Mouse (Mus musculus): ENCODE measurements around the gene Slx4ip. TPM values are rescaled to one million over a fixed set of nuclear protein-coding genes. Genes with fewer than 3 reads are reported as not detected.
A peak's percentile ranks its signal among the peaks of the same experiment; 100 is the strongest.
"Not testable (repeated sequence)": the region's sequence is repeated elsewhere in the genome, so short reads cannot be mapped to it uniquely, and the experiment has no call there.

Slx4ip gene
- polyA plus RNA-seq (2015; fragmentation: Nextera tagmentation; extraction: Ambion mirVana), result 2.2 and 2.6 TPM in 2 replicates

DNA sequence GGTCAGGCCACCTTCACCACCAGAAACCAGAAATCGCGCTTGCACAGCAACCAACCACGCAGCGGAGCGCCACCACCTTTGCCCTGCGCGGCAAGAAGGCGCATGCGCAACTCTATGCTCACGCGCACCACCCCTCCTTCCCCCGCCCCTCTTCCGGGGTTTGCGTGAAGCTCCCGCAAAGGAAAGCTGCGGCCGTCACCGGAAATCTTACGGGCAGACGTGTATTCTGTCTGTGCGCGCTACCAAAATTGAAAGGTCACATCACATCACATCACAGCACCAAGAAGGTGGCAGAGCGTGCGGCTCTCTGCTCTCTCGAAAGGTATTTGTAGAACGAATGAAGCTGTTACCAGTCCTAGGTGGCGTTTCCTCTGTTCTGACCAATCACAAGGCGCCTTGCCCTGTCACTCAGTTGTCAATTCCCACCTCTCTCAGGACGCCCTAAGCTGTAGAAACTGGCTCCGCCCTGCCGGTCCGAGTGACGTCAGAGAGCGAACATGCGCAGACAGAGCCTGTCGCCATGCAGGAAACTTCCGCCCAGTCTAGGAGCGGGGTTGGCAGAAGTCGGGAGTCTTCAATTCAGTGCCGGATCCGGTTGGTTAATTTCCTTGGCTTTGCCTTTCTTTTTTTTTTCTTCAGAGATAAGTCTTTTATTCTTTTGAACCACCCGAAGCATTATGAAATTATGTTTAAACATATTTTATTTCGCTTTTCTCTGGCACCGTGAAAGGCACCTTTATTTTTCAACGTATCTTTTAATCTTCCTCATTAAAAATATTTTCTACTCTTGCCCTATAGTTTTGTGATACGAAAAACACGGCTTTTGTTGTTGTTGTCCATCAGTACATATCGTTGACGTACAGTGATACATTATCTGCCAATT is at the start of gene Slx4ip, which contains the start of the genes AL731706.1 and Mkks:
TSS of gene Slx4ip (plus strand) at position 151 of the 883 bp plus-strand sequence.
TSS of gene AL731706.1 (minus strand) at position 322 of the 883 bp plus-strand sequence.
TSS of gene Mkks (minus strand) at position 322 of the 883 bp plus-strand sequence.
- peak within 1 kb of the TSS; percentile 96 for H3K27ac ChIP-seq (replicated peaks)
- no peaks in the 10 kb centered on the region for H3K9me3 ChIP-seq (replicated peaks)
- no peaks in the 10 kb centered on the region for H3K27me3 ChIP-seq
- peaks cover 30% of the 10 kb centered on the region for H3K4me1 ChIP-seq (replicated peaks)
- under 1% methylated on average over 49 of the region's 49 CpGs for WGBS (ENCODE audit: insufficient replicate concordance)
- ATAC-seq (ENCODE audit: insufficient read depth), result peak; percentile 91
- peak within 1 kb of the TSS; percentile 81 for H3K9ac ChIP-seq
- peak within 1 kb of the TSS; percentile 68 for H3K4me2 ChIP-seq
- H3K4me3 ChIP-seq (replicated peaks), result peak within 1 kb of the TSS; percentile 86
- H3K36me3 ChIP-seq (replicated peaks), result no peaks in the 10 kb centered on the region

DNA sequence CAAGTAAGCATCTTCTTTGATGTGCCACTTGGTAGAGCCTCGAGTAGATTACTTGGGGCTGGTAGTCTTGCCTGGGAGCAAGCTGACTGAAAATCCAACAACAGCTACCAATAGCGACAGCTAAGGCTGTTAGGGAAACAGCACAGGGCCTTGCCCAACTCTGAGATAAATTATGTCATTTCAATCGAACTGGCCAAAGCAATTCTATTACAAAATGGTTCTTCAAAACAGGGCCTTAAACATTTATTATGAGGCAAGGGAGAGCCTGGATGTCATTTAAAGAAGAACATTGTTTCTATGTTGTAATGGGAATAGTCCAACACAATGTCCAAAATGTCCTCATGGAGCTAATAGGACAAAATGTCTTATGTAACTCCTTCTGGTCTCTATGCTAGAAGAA is 40.7 kb upstream of the Slx4ip start:
- no peaks in the 10 kb centered on the region for H3K9me3 ChIP-seq (replicated peaks)
- H3K4me2 ChIP-seq, result no peak overlapping the region
- H3K27me3 ChIP-seq, result no peaks in the 10 kb centered on the region
- ATAC-seq (ENCODE audit: insufficient read depth), result no peak
- no peaks in the 10 kb centered on the region for H3K4me1 ChIP-seq (replicated peaks)
- WGBS (ENCODE audit: insufficient replicate concordance), result 39% methylated on average over 3 of the region's 3 CpGs
- no peak overlapping the region for H3K9ac ChIP-seq
- H3K27ac ChIP-seq (replicated peaks), result no peak overlapping the region
- H3K4me3 ChIP-seq (replicated peaks), result no peak overlapping the region
- H3K36me3 ChIP-seq (replicated peaks), result no peaks in the 10 kb centered on the region

- no peaks in the 10 kb centered on the region for H3K27me3 ChIP-seq
- no peak overlapping the region for H3K4me2 ChIP-seq
- no peaks in the 10 kb centered on the region for H3K9me3 ChIP-seq (replicated peaks)
- ATAC-seq (ENCODE audit: insufficient read depth), result no peak
- H3K4me3 ChIP-seq (replicated peaks), result no peak overlapping the region
- H3K9ac ChIP-seq, result no peak overlapping the region
- WGBS (ENCODE audit: insufficient replicate concordance), result 52% methylated on average over 5 of the region's 5 CpGs
- H3K4me1 ChIP-seq (replicated peaks), result no peaks in the 10 kb centered on the region
- no peaks in the 10 kb centered on the region for H3K36me3 ChIP-seq (replicated peaks)
- no peak overlapping the region for H3K27ac ChIP-seq (replicated peaks)
These were observed 36.3 kb upstream of the Slx4ip start for GRCm38 (mm10) chr2:136854543-136855388.

- peaks cover 33% of the 10 kb centered on the region for H3K36me3 ChIP-seq (replicated peaks)
- peaks cover 15% of the 10 kb centered on the region for H3K4me1 ChIP-seq (replicated peaks)
- H3K9ac ChIP-seq, result no peak within 1 kb of the TSS
- H3K9me3 ChIP-seq (replicated peaks), result no peaks in the 10 kb centered on the region
- no peak within 1 kb of the TSS for H3K27ac ChIP-seq (replicated peaks)
- H3K4me2 ChIP-seq, result no peak within 1 kb of the TSS
- H3K27me3 ChIP-seq, result no peaks in the 10 kb centered on the region
- ATAC-seq (ENCODE audit: insufficient read depth), result no peak
- no peak within 1 kb of the TSS for H3K4me3 ChIP-seq (replicated peaks)
- WGBS (ENCODE audit: insufficient replicate concordance), result 80% methylated on average over 2 of the region's 2 CpGs
These were observed 5.4 kb upstream of the Slx4ip start, which contains the start of gene AL731706.2 for GRCm38 (mm10) chr2:136885579-136885978. AL731706.2 (minus strand) TSS chr2:136885679.

- Histone ChIP-seq H3K4me1 (replicated peaks) (peaks cover 16% of the 10 kb centered on the region), H3K27me3 (no peaks in the 10 kb centered on the region), H3K4me3 (replicated peaks) (no peak overlapping the region), H3K9ac (no peak overlapping the region), H3K36me3 (replicated peaks) (peaks cover 22% of the 10 kb centered on the region), H3K27ac (replicated peaks) (no peak overlapping the region), H3K4me2 (no peak overlapping the region), H3K9me3 (replicated peaks) (no peaks in the 10 kb centered on the region)
- WGBS (ENCODE audit: insufficient replicate concordance), result 58% methylated on average over 4 of the region's 4 CpGs
- no peak for ATAC-seq (ENCODE audit: insufficient read depth)
These were observed 4.2 kb upstream of the Slx4ip start for GRCm38 (mm10) chr2:136886846-136887245.

GRCm38 (mm10) chr2:136890716-136891067 is 326 bp upstream of the Slx4ip start:
- H3K4me1 ChIP-seq (replicated peaks), result peaks cover 30% of the 10 kb centered on the region
- not testable (repeated sequence) for H3K36me3 ChIP-seq (replicated peaks); H3K27me3 ChIP-seq; H3K9me3 ChIP-seq (replicated peaks)
- 5% methylated on average over 15 of the region's 15 CpGs for WGBS (ENCODE audit: insufficient replicate concordance)
- H3K27ac ChIP-seq (replicated peaks), result peak overlapping the region; percentile 96
- H3K9ac ChIP-seq, result peak overlapping the region; percentile 81
- H3K4me3 ChIP-seq (replicated peaks), result peak overlapping the region; percentile 86
- ATAC-seq (ENCODE audit: insufficient read depth), result peak; percentile 75
- peak overlapping the region; percentile 68 for H3K4me2 ChIP-seq

DNA sequence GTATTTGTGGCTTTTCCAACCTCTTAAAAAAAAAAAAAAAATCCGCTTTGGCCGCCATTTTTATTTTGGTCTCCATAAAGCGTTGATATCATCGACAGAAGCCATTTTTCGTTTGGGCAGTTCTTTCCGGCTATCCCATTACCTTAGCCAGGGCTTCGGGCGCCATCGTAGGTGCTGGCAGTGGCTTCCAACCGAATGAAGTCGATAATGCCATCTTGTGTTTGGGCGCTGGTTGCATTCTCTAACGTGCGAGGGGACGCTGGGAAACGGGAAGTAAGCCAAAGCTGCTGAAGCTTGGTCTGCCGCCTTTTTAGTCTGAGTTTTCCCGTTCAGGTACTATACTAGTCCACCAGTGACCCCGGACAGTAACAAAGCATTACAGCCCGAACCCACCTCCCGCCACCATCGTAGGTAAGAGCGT is 943 bp downstream of the Slx4ip start:
- H3K36me3 ChIP-seq (replicated peaks), result no peaks in the 10 kb centered on the region
- H3K4me2 ChIP-seq, result peak overlapping the region; percentile 55
- peaks cover 30% of the 10 kb centered on the region for H3K4me1 ChIP-seq (replicated peaks)
- ATAC-seq (ENCODE audit: insufficient read depth), result peak; percentile 62
- peak overlapping the region; percentile 96 for H3K27ac ChIP-seq (replicated peaks)
- WGBS (ENCODE audit: insufficient replicate concordance), result under 1% methylated on average over 23 of the region's 23 CpGs
- H3K4me3 ChIP-seq (replicated peaks), result peak overlapping the region; percentile 86
- no peaks in the 10 kb centered on the region for H3K9me3 ChIP-seq (replicated peaks)
- H3K27me3 ChIP-seq, result no peaks in the 10 kb centered on the region
- H3K9ac ChIP-seq, result peak overlapping the region; percentile 69

GRCm38 (mm10) chr2:136894494-136894893 is 3.5 kb downstream of the Slx4ip start:
- no peaks in the 10 kb centered on the region for H3K27me3 ChIP-seq
- H3K27ac ChIP-seq (replicated peaks), result no peak overlapping the region
- 40% methylated on average over 2 of the region's 2 CpGs for WGBS (ENCODE audit: insufficient replicate concordance)
- peaks cover 24% of the 10 kb centered on the region for H3K4me1 ChIP-seq (replicated peaks)
- no peak for ATAC-seq (ENCODE audit: insufficient read depth)
- H3K4me2 ChIP-seq, result no peak overlapping the region
- H3K4me3 ChIP-seq (replicated peaks), result no peak overlapping the region
- no peaks in the 10 kb centered on the region for H3K9me3 ChIP-seq (replicated peaks)
- H3K9ac ChIP-seq, result no peak overlapping the region
- no peaks in the 10 kb centered on the region for H3K36me3 ChIP-seq (replicated peaks)

- 58% methylated on average over 2 of the region's 2 CpGs for WGBS (ENCODE audit: insufficient replicate concordance)
- Histone ChIP-seq H3K36me3 (replicated peaks) (no peaks in the 10 kb centered on the region), H3K4me3 (replicated peaks) (no peak overlapping the region), H3K9ac (no peak overlapping the region), H3K4me1 (replicated peaks) (peaks cover 15% of the 10 kb centered on the region), H3K4me2 (no peak overlapping the region), H3K9me3 (replicated peaks) (no peaks in the 10 kb centered on the region), H3K27ac (replicated peaks) (no peak overlapping the region), H3K27me3 (no peaks in the 10 kb centered on the region)
- ATAC-seq (ENCODE audit: insufficient read depth), result no peak
These were observed 5.1 kb downstream of the Slx4ip start for GRCm38 (mm10) chr2:136896131-136896530.

DNA sequence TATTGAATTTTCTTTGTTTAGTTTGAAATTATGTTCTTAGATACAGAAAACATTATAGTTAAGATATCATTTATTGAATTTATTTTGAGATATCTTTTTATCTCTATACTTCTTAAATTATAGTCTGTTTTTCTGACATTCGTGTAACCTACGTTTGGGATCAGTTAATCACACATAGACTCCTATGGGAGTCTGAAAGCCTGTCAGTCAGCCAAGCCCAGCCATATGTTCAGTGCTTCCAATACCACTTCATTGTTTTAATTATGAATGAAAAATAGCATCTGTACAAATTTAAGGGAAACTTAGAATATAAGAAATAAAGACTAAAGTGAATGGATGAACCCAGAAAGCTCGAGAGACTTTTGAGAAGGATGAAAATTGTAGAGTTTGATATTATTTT is 17.6 kb downstream of the Slx4ip start:
- H3K4me3 ChIP-seq (replicated peaks), result no peak overlapping the region
- no peaks in the 10 kb centered on the region for H3K9me3 ChIP-seq (replicated peaks)
- no peak overlapping the region for H3K9ac ChIP-seq
- peaks cover 12% of the 10 kb centered on the region for H3K36me3 ChIP-seq (replicated peaks)
- H3K4me2 ChIP-seq, result no peak overlapping the region
- 0 out of 2 replicates have a peak, but pooled peaks cover 2% of the 10 kb centered on the region for H3K4me1 ChIP-seq (replicated peaks)
- no peak overlapping the region for H3K27ac ChIP-seq (replicated peaks)
- no peaks in the 10 kb centered on the region for H3K27me3 ChIP-seq
- no peak for ATAC-seq (ENCODE audit: insufficient read depth)
- 66% methylated on average over 3 of the region's 3 CpGs for WGBS (ENCODE audit: insufficient replicate concordance)

DNA sequence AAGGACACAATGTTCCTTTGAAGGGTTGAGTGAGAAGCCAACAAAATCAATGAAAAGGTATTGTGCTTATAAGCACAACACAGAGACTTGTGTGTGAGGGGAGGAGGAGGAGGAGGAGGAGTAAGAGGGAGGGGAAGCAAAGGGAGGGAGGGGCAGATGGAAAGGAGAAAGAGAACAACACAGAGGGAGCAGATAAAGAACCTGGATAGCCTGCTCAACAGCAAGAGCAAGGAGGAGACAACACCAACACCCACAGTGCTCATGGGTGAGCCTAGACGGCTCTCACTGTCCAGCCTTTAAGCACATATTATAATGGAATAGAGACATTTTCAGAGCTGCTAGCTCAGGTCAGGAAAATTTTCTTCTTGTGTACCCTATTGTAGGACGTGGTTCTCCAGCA is 18.3 kb downstream of the Slx4ip start:
- H3K9me3 ChIP-seq (replicated peaks), result no peaks in the 10 kb centered on the region
- H3K4me3 ChIP-seq (replicated peaks), result no peak overlapping the region
- no peak for ATAC-seq (ENCODE audit: insufficient read depth)
- no peaks in the 10 kb centered on the region for H3K27me3 ChIP-seq
- H3K4me1 ChIP-seq (replicated peaks), result 0 out of 2 replicates have a peak, but pooled peaks cover 2% of the 10 kb centered on the region
- H3K4me2 ChIP-seq, result no peak overlapping the region
- peaks cover 12% of the 10 kb centered on the region for H3K36me3 ChIP-seq (replicated peaks)
- WGBS (ENCODE audit: insufficient replicate concordance), result 48% methylated on average over 2 of the region's 2 CpGs
- H3K27ac ChIP-seq (replicated peaks), result no peak overlapping the region
- no peak overlapping the region for H3K9ac ChIP-seq
